Mouse (Mus musculus): ENCODE measurements around the gene Tsku.

Gene Tsku

DNA sequence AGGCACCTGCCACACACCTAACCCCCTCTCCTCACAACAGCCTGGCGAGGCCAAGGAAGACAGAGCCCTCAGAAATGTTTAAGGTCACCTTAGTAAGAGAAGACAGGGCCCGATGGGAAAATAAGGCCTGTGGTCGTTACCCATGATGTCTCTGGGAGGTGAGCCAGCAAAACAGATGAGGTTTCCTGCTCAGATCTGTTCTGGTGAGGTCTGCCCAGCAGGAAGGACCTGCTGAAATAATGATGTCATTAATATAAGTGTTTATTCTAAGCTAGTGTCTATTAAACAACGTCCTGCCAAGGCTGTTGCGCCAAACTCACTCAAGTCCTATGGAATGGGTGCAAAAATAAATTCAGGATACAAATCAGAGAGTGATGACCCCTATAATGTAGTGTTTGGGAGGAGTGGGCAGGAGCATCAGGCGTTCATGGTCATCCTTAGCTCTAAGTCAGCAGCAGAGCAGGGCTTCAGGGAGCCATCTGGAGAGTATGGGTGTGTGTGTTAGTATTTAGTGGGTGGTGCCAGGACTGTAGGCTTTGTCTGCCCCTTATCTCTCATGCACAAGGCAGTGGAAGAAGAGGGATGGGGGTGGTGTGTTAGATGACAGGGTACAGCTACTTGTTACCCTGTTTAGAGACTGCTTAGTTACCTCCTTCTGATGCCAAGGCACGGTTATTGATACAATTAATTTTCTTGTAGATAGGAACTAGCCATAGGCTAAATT lies 31.3 kb downstream of the Tsku start:
- in situ Hi-C loops (cut with MboI, MseI): no loop called here

DNA sequence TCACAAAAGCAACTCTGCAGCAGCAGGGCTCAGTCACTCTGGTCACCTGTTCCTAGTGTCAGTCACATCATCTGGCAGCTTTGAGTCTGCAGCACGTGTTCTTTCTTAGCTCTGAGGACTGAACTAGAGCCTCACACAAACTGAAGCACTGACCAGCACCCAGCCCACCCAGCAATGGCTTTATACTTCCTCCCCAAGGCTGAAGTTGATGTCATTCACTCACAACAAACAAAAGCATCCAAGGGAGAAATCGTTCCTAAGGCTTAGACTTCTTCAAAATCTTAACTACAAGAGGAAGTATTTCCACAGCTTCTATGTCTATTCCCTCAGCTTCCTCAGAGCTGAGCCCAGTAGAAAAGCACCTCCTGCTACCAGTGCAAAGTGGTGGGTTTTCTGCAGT lies 32.8 kb downstream of the Tsku start:
- in situ Hi-C loops (cut with MboI, MseI): no loop called here

DNA sequence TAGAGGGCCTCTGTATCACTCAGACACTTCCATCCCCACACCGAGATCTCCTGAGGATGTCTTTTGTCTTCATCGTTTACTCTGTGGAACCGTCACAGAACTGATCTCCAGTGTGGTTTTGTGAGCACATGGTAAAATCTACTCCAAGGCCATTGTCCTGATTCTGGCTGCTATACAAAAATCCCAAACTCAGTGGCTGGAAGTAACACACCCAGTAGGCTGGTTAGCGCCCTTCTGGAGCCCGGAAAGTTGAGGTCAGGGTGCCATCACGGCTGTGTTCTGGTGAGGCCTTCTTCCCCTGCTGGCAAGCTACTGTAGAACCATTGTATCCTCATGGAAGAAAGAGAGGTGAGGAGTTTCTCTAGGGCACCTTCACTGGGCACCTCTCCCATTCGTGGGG lies 35.1 kb downstream of the Tsku start:
- in situ Hi-C loops (cut with MboI, MseI): no loop called here

DNA sequence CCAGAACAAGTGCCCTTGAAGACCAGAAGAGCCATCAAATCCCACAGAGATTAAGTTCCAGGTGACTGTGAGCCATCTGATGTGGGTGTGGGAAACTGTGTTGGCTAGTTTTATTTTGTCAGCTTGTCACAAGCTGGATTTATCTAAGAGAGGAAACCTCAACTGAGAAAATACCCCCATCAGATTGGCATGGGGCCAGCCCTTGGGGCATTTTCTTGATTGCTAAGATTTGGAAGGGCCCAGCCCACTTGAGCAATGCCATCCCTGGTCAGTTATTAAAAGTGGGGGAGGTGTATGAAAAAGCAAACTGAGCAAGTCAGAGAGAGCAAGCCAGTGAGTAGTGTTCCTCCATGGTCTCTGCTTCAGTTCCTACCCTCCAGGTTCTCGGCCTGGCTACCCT lies 36.9 kb downstream of the Tsku start:
- in situ Hi-C loops (cut with MboI, MseI): no loop called here

DNA sequence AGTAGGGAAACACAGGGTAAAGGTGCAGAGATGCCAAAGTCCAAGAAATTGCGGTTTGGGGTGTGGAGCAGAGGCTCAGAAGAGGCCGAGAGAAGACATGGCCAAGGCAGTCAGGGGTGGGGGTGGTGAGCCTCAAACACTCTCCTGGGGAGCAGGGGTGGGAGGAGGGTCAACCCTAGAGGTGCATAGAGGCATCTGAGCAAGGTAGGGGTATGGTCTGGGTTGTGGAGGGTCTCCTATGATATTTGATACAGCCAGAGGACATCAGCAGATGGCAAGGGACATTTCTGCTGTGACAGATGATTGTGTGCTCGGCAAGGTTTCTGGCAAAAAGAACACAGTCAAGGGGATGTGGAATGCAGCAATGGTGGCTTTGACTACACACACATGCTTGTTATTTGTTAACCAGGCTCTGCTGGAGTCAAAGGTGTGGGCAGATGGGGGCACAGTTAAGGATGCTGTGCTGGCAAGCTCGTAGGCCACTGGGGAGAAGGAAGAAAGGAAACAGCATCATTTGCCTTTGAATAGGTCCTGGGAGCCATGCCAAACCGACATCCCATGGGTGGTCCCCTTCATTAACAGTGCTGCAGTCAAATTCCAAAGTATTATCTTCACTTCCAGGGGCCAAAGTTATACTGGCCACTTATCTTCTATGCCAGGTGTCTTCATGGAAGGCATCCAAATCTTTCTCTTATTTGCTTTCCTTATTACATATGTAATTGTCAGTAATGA lies 37.7 kb downstream of the Tsku start:
- in situ Hi-C loops (cut with MboI, MseI): no loop called here

DNA sequence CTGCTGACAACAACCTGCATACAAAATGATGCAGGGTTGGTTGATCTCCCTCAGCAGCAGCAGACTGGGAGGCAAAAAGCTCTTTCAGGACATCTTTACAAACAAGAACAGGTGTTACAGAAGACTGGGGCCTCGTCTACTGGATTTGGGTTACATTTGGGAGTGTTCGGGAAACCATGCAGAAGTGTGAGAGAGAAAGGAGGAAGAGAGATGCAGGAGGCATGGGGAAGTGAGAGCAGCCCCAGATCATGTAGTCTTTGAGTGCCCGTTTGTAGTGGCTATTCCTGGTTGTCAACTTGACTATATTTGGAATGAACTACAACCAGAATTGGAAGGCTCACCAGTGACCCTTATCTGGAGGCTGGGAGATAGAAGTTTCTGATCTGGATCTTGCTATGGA lies 38.7 kb downstream of the Tsku start:
- in situ Hi-C loops (cut with MboI, MseI): no loop called here

DNA sequence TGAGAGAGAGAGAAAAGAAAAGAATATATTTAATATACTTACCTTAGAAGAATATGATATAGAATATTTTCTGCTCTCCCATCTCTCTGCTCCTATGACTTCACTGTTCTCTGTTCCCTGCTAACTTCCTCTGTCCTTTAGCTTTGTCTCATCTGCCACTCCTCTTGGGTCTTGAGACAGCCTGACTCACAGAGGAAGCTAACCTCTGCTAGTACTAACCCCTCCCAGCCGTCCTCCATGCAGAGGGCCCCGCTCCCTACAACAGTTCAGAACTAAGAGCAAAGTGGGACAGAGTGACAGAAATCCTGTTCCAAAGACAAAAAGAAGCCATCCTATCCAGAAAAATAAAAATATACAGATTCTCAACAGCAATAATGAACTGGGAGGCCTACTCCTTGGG lies 40.0 kb downstream of the Tsku start, which contains the start of gene Acer3:
Acer3 (minus strand) TSS at position 126 of the 400 bp plus-strand sequence.
- in situ Hi-C loops (cut with MboI, MseI): no loop called here

DNA sequence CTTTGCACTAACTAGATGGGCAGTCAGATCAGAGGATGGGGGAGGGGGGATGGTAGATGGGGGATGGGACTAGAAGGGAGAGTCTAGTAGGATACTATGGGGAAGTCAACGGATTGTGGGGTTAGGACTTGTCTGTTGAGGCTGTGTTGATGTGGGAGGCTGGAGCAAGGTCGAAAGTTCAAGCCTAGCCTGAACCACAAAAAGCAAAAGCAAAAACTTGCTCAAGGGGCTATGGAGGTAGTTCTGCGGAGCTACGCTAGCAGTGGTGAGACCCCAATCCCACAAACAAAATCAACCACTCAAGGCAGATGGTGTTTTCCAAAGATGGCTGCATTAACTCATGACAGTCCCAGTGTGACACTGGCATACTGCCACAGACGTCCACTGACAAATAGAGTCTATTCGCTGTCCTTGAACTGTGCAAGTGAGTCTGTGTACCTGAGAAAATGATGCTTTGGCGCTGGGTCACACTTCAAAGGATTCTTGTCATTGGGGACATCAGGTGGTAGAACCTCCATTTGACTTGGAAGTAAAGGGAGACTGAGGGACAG lies 41.0 kb downstream of the Tsku start:
- in situ Hi-C loops (cut with MboI, MseI): no loop called here

DNA sequence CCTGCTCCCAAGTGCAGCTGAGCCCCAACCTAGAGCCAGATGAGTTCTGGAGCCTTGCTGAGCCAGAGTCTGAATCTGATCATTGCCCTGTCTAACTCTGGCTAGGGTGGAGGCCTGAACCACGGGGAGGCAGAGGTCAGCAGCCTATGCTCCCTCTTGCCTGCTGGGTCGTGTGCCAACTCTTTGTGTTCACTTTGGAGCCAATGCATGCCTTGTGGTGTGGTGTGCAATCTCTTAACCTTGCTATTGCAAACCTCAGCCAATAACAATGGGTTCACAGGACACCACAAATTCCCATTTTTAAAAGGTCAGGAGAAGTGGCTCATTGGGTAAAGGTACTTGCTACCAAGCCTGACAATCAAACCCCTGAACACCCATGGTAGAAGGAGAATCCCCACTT lies 44.6 kb downstream of the Tsku start:
- in situ Hi-C loops (cut with MboI, MseI): no loop called here

DNA sequence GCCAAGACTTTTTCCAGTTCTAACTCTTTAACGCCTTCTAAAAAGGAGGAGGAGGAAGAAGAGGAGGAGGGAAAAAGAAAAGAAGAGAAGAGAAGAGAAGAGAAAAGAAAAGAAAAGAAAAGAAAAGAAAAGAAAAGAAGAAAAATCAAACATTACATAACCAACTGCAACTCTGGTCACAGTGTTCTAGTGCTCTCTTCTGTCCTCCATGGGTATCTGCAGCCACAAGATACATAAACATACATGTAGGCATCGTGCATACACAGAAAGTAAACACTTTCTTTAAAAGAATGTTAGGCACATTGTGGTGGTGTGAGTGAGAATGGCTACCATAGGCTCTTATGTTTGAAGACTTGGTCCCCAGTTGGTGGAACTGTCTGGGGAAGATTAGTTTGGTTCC lies 46.0 kb downstream of the Tsku start:
- in situ Hi-C loops (cut with MboI, MseI): no loop called here

DNA sequence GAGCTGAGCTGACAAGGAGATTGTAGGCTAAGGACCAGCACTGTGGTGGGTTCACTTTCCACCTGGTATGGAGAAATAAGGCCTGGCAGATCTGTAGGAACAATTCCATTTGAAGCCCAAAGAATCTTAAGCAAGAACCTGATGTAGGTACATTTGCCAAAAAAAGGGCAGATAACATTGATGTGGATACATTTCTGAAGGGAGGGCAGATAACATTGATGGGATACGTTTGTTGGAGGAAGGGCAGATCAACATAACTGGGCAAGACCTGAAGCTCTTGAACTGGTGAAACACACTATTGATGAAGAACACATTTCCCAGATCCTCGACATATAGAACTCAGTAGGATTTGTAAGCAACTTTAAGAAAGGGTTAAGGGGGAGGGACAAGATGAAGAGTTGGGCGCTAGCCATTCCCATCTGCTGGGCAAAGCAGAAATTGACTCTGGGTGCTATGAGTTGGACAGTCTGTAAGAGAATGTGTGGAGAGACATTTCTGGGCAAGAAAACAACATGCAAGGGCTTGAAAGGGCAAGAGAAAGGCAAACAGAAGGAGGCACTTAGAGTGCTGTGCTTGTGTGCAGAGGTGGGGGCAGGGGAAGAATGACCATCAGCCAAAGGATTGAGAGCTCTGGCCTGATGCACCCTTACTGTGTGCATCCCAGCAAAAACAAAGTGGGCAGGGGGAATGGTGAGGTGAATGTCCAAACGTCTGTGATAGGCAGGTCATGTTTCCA lies 48.8 kb downstream of the Tsku start:
- in situ Hi-C loops (cut with MboI, MseI): no loop called here

DNA sequence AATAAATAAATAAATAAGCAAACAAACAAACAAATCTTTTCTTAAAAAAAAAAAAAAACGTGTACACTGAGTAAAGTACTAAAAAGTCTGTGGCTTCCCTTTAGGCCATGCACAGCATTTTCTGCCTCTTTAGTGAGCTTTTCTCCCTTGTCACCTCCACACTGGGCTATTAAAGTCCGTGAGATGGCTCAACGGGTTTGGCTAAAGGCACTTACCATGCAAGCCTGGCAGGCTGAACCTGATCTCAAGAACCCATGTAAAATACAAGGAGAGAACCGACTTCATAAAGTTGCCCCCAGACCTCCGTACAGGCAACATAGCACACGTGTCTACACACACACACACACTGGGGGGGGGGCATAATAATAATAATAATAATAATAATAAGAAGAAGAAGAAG lies 50.9 kb downstream of the Tsku start:
- in situ Hi-C loops (cut with MboI, MseI): no loop called here

DNA sequence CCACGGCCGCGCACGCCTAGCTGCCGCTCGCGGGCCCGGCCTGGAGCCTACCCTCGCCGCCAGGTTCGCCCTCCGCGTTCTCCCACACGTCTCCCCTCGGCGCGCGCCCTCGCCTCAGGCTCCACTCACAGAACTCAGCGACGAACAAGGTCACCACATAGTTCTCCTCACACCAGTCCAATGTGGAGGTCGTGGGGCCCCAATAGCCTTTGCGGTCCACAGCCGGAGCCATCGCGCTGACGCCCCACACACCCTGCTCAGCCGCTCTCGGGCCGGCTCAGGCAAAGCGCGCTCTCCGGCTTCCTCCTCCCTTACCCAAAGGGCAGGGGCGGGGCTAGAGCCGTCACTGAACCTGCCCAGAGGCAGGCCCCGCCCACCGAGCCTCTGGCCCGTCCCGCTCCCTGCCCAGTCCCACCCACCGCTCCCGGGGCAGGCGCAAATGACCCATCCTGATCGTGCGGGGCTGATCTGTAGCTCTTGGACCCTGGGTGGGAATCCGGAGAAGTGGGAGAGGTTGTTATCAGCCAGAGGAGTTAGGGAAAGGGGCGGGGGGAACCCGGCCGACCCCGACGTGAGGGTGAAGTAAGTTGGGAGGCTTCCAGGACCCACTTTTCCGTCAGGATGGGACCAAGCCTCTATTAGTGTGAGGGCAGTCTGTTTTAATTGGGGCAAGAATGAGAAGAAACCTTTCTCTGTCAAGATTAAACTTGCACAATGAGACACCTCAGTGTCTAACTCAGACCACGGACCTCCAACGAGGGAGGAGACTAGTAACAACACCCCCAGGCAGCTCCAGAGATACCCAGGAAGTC lies 51.7 kb downstream of the Tsku start:
- in situ Hi-C loops (cut with MboI, MseI): no loop called here

DNA sequence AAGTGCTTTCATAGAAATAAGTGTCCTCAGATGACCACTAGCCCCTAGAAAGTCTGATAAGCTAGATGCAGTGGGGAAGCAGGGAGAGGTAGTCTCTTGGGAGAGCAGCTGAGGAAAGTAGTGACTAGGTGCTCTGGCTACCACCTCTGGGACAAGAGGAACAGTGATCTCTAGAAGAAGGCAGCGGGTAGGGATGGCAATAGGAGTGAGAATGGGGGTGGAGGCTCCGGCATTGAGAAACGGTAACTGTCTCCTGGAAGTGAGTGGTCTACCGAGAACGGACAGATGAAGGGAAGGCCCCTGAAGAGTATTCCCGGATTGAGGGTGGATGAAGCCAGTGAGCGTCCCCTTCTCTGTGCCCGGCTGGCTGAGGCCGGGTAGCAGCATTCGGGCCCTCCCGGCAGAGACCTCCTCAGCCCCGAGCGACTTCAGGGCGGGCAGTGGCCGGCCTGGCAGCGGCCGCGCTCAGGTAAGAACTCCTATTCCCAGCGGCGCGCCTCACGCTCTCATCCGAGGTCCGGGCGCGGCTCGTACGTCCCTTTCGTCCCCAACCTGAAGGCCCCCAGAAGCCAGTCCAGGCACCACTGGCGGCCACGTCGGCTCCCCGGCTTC lies 52.4 kb downstream of the Tsku start:
- in situ Hi-C loops (cut with MboI, MseI): no loop called here

DNA sequence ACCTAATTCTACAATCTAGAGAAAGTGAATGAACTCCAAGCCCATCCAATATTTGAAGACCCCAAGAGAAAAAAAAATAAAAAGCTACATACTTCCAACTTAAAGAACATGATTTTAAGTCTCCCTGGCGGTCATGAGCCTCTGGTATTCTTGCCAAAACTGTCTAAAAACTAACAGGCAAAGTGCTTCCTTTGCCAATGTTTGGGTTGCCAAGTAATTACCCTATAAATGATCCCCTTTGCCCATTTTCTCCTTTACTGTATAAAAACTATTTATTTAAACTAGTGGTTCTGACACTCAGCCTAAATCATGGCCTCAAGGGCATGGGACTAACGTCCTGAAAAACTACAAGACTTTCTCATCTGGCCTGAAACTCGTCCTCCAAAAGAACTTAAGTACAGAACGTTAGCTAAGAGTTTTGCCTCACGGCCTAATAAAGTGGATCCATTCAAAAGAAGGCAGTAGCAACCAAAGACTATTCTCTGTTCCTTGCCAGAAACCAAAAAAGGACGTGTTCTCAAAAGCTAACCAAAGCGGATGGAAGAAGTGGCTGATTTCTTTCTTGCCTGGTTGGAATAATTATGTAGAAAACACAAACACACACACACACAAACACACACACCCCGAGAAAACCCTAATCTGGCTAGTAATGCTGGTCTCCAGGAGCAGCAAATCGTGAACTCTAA lies 53.1 kb downstream of the Tsku start:
- in situ Hi-C loops (cut with MboI, MseI): no loop called here

DNA sequence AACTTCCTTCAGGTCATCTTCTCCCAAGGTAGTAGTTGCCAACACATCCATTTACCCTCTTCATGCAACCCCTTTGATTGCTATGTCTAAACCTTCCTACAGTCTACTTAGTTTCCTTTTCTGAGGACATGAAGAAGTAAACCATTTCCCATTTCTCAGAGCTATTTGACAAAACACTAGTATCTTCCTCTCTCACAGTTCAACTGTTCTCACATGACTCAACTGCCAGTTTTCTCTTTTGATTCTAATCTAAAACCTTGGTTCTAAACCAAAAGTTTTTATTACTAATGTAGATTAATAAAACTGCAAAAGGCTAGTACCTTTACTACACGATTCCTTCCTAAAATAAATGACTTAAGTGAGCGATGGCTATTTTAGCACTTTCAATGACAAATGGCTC lies 53.7 kb downstream of the Tsku start:
- in situ Hi-C loops (cut with MboI, MseI): no loop called here

Measured in T-helper 17 cell (primary cell).